Mouse (Mus musculus): ENCODE data around the gene Plg. TPM values are rescaled to one million over a fixed set of nuclear protein-coding genes. Genes with fewer than 3 reads are reported as not detected.

Plg gene
- total and polyA plus RNA-seq, 3 experiments, result not detected

- H3K79me2 ChIP-seq (ENCODE audit: control insufficient read depth, insufficient read depth, low read length, poor library complexity), result no peaks in the 10 kb centered on the region
- DNase-seq (ENCODE audit: low read depth, low spot score), result no peak
- H3K4me1 ChIP-seq (ENCODE audit: control insufficient read depth in 1 of 2, insufficient read depth in 2 of 2, low read length in 2 of 2), result no peaks in the 10 kb centered on the region
- H3K27ac ChIP-seq (ENCODE audit: control insufficient read depth, low read depth, low read length), result no peak overlapping the region
- peaks cover 0 to 2% of the 10 kb centered on the region in 2 experiments; a peak in 1 of 4 replicates for H3K27me3 ChIP-seq (ENCODE audit: control insufficient read depth in 1 of 2, insufficient read depth in 2 of 2, low read length in 2 of 2)
- no peaks in the 10 kb centered on the region for H3K9me3 ChIP-seq (replicated peaks; ENCODE audit: insufficient read depth, low read length)
- no peak overlapping the region for H3K9ac ChIP-seq (ENCODE audit: control insufficient read depth, low read depth, low read length, poor library complexity, severe bottlenecking)
- no peaks in the 10 kb centered on the region for H3K36me3 ChIP-seq (ENCODE audit: control insufficient read depth in 1 of 2, insufficient read depth in 2 of 2, low read length in 2 of 2)
- no peak overlapping the region for H3K4me3 ChIP-seq (ENCODE audit: control insufficient read depth in 1 of 2, insufficient read depth in 1 of 2, low read depth in 2 of 2, low read length in 2 of 2)
- TF ChIP-seq NRF1 (IDR thresholded peaks at IDR 0.05; ENCODE audit: insufficient read depth, low read depth, low read length, poor library complexity, severe bottlenecking), result no peak
- TF ChIP-seq USF1 (IDR thresholded peaks at IDR 0.05; ENCODE audit: low read depth, low read length), result no peak
- TF ChIP-seq RCOR1 (IDR thresholded peaks at IDR 0.05; ENCODE audit: low read depth, low read length), result no peak
- TF ChIP-seq ZKSCAN1 (IDR thresholded peaks at IDR 0.05; ENCODE audit: low read depth, low read length), result no peak
- no peak for TF ChIP-seq USF2 (IDR thresholded peaks at IDR 0.05; ENCODE audit: borderline replicate concordance in 1 of 2, insufficient read depth in 1 of 2, low read depth in 1 of 2, low read length in 2 of 2)
- no peak for TF ChIP-seq ZMIZ1 (IDR thresholded peaks at IDR 0.05; ENCODE audit: low read depth, low read length)
- TF ChIP-seq ETS1 (IDR thresholded peaks at IDR 0.05; ENCODE audit: low read depth, low read length), result no peak
- no peak for TF ChIP-seq SIN3A (IDR thresholded peaks at IDR 0.05; ENCODE audit: low read length)
- no peak for TF ChIP-seq ZNF384 (IDR thresholded peaks at IDR 0.05; ENCODE audit: low read depth, low read length)
- no peak for TF ChIP-seq MEF2A (IDR thresholded peaks at IDR 0.05; ENCODE audit: extremely low read depth, insufficient replicate concordance, low read depth, low read length, poor library complexity, severe bottlenecking)
- no peak for TF ChIP-seq JUND (IDR thresholded peaks at IDR 0.05; ENCODE audit: low read depth, low read length)
- TF ChIP-seq CTCF (IDR thresholded peaks at IDR 0.05 in 2 of 3, conservative IDR thresholded peaks at IDR 0.05 in 1 of 3; ENCODE audit: control insufficient read depth in 1 of 3, insufficient read depth in 1 of 3, low read depth in 2 of 3, low read length in 3 of 3, poor library complexity in 1 of 3, severe bottlenecking in 1 of 3), result no peak
- TF ChIP-seq MXI1 (IDR thresholded peaks at IDR 0.05; ENCODE audit: low read depth, low read length), result no peak
- TF ChIP-seq SMC3 (IDR thresholded peaks at IDR 0.05; ENCODE audit: low read depth, low read length), result no peak
- no peak for TF ChIP-seq POLR2AphosphoS5 (IDR thresholded peaks at IDR 0.05; ENCODE audit: borderline replicate concordance, low read depth, low read length)
- TF ChIP-seq EP300 (IDR thresholded peaks at IDR 0.05; ENCODE audit: low read depth in 1 of 2, low read length in 2 of 2), result no peak
- TF ChIP-seq RAD21 (IDR thresholded peaks at IDR 0.05; ENCODE audit: low read depth, low read length), result no peak
- TF ChIP-seq KAT2A (conservative IDR thresholded peaks at IDR 0.05; ENCODE audit: low read depth, low read length), result no peak
- TF ChIP-seq TCF12 (IDR thresholded peaks at IDR 0.05; ENCODE audit: low read depth, low read length), result no peak
- TF ChIP-seq HCFC1 (IDR thresholded peaks at IDR 0.05; ENCODE audit: low read depth, low read length), result no peak
Observed at GRCm38 (mm10) chr17:12359876-12360275, 18.5 kb upstream of the Plg start.

Measured in MEL (cell line).